Mouse (Mus musculus) kidney, adult 2 months (tissue): ENCODE measurements at regions not wholly inside any gene's neighbourhood (a gene's known extent, or its start where the extent isn't known, plus 50 kb on each side); places are given as distances from the start of the nearest gene placed in this dataset.

Experiments used
- CTCF ChIP-seq: fragments of 200-500 bp; conservative IDR thresholded peaks from 2 replicates; pipeline ENCODE4 v1.5.1; 2011; ENCODE audit warnings: low read depth, mild to moderate bottlenecking, control low read depth, low read length, moderate library complexity, mixed read lengths; ENCODE audit not compliant: insufficient read depth, insufficient read length
- POLR2A ChIP-seq: fragments of 200-500 bp; IDR thresholded peaks from one replicate; pipeline ENCODE4 v1.6.1; 2011; ENCODE audit warnings: low read depth, low read length, control low read depth

DNA sequence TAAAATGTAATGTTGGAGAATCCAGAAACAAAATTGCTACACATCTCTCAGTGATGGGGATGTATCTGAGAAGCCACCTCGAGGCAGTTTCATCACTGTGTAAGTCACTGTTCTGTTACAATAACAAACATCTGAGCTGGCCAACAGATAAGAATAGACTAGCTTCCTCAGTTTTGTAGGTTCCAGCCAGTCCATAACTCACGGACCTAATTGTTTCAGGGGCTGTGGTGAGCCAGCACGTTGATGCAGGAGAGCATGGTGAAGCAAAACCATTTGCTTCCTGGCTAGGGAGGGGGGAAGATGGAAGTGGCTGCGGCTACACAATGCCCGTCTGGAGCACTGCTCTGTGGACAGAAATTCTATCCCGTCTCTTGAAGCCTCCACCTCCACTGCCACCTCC, 52.8 kb upstream of the Armc3 start:
- no peak for TF ChIP-seq POLR2A
- no peak for TF ChIP-seq CTCF
